Mouse (Mus musculus): ENCODE results near the gene Cyp24a1.
"Not testable (repeated sequence)": the region's sequence is repeated elsewhere in the genome, so short reads cannot be mapped to it uniquely, and the experiment has no call there.

Gene Cyp24a1

GRCm38 (mm10) chr2:170496154-170496930, 603 bp downstream of the Cyp24a1 start, which contains the start of gene Pfdn4:
TSS of gene Pfdn4 (plus strand) at chr2:170496428.
- ATAC-seq (ENCODE audit: insufficient number of reproducible peaks, low FRiP score, low TSS enrichment), result no peak

- ATAC-seq (ENCODE audit: insufficient number of reproducible peaks, low FRiP score, low TSS enrichment), result no peak
Measured at GRCm38 (mm10) chr2:170494784-170495710, 1.9 kb downstream of the Cyp24a1 start.

GRCm38 (mm10) chr2:170487890-170488502, 8.9 kb downstream of the Cyp24a1 start:
- 0 out of 2 replicates have a peak, but pooled peaks have one; percentile 10 for ATAC-seq (ENCODE audit: insufficient number of reproducible peaks, low FRiP score, low TSS enrichment)

GRCm38 (mm10) chr2:170487202-170487601, 9.7 kb downstream of the Cyp24a1 start:
- ATAC-seq (ENCODE audit: insufficient number of reproducible peaks, low FRiP score, low TSS enrichment), result no peak

- no peak for ATAC-seq (ENCODE audit: insufficient number of reproducible peaks, low FRiP score, low TSS enrichment)
Measured at GRCm38 (mm10) chr2:170483914-170484313, 13.0 kb downstream of the Cyp24a1 start.

- ATAC-seq (ENCODE audit: insufficient number of reproducible peaks, low FRiP score, low TSS enrichment), result no peak
Measured at GRCm38 (mm10) chr2:170482019-170482540, 14.9 kb downstream of the Cyp24a1 start.

GRCm38 (mm10) chr2:170476643-170477042, 20.3 kb downstream of the Cyp24a1 start:
- no peak for ATAC-seq (ENCODE audit: insufficient number of reproducible peaks, low FRiP score, low TSS enrichment)

GRCm38 (mm10) chr2:170476215-170476614, 20.7 kb downstream of the Cyp24a1 start:
- no peak for ATAC-seq (ENCODE audit: insufficient number of reproducible peaks, low FRiP score, low TSS enrichment)

- ATAC-seq (ENCODE audit: insufficient number of reproducible peaks, low FRiP score, low TSS enrichment), result no peak
Measured at GRCm38 (mm10) chr2:170475164-170475563, 21.8 kb downstream of the Cyp24a1 start.

GRCm38 (mm10) chr2:170474125-170474524, 22.8 kb downstream of the Cyp24a1 start:
- ATAC-seq (ENCODE audit: insufficient number of reproducible peaks, low FRiP score, low TSS enrichment), result no peak

- no peak for ATAC-seq (ENCODE audit: insufficient number of reproducible peaks, low FRiP score, low TSS enrichment)
Measured at GRCm38 (mm10) chr2:170470591-170470990, 26.4 kb downstream of the Cyp24a1 start.

- ATAC-seq (ENCODE audit: insufficient number of reproducible peaks, low FRiP score, low TSS enrichment), result no peak
Measured at GRCm38 (mm10) chr2:170469616-170470308, 27.2 kb downstream of the Cyp24a1 start.

- ATAC-seq (ENCODE audit: insufficient number of reproducible peaks, low FRiP score, low TSS enrichment), result no peak
Measured at GRCm38 (mm10) chr2:170468009-170468408, 28.9 kb downstream of the Cyp24a1 start.

GRCm38 (mm10) chr2:170464817-170465216, 32.1 kb downstream of the Cyp24a1 start:
- no peak for ATAC-seq (ENCODE audit: insufficient number of reproducible peaks, low FRiP score, low TSS enrichment)

- ATAC-seq (ENCODE audit: insufficient number of reproducible peaks, low FRiP score, low TSS enrichment), result no peak
Measured at GRCm38 (mm10) chr2:170461652-170462051, 35.3 kb downstream of the Cyp24a1 start.

GRCm38 (mm10) chr2:170459805-170460204, 37.1 kb downstream of the Cyp24a1 start:
- ATAC-seq (ENCODE audit: insufficient number of reproducible peaks, low FRiP score, low TSS enrichment), result no peak

GRCm38 (mm10) chr2:170459183-170459582, 37.8 kb downstream of the Cyp24a1 start:
- no peak for ATAC-seq (ENCODE audit: insufficient number of reproducible peaks, low FRiP score, low TSS enrichment)

GRCm38 (mm10) chr2:170453809-170454208, 43.1 kb downstream of the Cyp24a1 start:
- ATAC-seq (ENCODE audit: insufficient number of reproducible peaks, low FRiP score, low TSS enrichment), result not testable (repeated sequence)

GRCm38 (mm10) chr2:170450933-170451332, 46.0 kb downstream of the Cyp24a1 start:
- ATAC-seq (ENCODE audit: insufficient number of reproducible peaks, low FRiP score, low TSS enrichment), result 0 out of 2 replicates have a peak, but pooled peaks have one; percentile 16

- no peak for ATAC-seq (ENCODE audit: insufficient number of reproducible peaks, low FRiP score, low TSS enrichment)
Measured at GRCm38 (mm10) chr2:170447651-170448050, 49.3 kb downstream of the Cyp24a1 start.
